Mouse (Mus musculus) left cerebral cortex, postnatal 25 days (tissue): ENCODE measurements around the gene Tmem8b. TPM values are rescaled to one million over a fixed set of nuclear protein-coding genes. Genes with fewer than 3 reads are reported as not detected.

Experiments used
- DNase-seq, 2 experiments: peaks; one replicate each; pipeline ENCODE4 v3.0.0; 2022; ENCODE audit warnings: low spot score in 2 of 2, mixed read lengths in 1 of 2
- intact Hi-C: fragments of 180-260 bp; cut with DNase I; formaldehyde crosslinking; loops from one replicate; pipeline ENCODE4 v1.15.1; 2025
- total RNA-seq, 2 experiments: library from RNA; stranded (reverse); gene quantifications; 2 replicates each; pipeline ENCODE4 v1.2.3; 2021

The Tmem8b gene
- 10 to 100 TPM; 61.9 to 68.3 TPM for total RNA-seq

DNA sequence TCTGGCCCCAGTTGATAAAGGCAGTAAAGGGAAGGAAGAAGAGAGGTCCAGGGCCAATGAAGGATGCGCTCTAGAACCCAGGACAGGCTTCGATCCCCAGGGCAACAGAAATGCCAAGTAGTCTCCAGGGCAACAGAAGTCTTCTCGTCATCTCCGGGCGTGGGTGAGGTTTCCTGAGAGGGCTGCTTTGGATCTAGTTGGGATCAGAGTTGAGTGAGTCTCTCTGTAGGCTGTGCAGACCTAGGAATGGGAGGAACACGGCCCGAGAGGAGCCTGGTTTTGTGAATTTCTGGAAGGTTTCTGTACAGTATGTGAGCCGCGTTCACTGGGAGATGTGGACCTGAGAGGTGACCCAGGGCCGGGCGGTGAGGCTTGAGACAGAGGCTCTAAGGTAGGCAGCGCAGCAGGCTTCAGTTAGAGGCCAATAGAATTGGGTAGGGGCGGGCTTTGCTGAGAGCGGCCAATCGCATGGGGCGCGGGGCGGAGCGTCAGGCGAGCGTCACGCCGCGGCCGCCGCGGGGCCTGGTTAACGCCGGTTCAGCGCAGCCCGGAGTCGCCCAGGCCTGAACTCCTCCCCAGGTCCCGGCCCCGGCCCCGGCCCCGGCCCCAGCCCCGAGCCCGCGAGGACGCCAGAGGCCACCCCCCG lies at the start of gene Tmem8b, which contains the start of gene Fam221b:
Tmem8b (plus strand) TSS at position 190 of the 646 bp plus-strand sequence.
Fam221b (minus strand) TSS at position 364 of the 646 bp plus-strand sequence.
- intact Hi-C loops: loop anchor here (1.0 kb wide), 1 partner anchor 13 kb away; the partner anchor contains the start of gene Hint2
- DNase-seq: peak; percentile 91 to 94

DNA sequence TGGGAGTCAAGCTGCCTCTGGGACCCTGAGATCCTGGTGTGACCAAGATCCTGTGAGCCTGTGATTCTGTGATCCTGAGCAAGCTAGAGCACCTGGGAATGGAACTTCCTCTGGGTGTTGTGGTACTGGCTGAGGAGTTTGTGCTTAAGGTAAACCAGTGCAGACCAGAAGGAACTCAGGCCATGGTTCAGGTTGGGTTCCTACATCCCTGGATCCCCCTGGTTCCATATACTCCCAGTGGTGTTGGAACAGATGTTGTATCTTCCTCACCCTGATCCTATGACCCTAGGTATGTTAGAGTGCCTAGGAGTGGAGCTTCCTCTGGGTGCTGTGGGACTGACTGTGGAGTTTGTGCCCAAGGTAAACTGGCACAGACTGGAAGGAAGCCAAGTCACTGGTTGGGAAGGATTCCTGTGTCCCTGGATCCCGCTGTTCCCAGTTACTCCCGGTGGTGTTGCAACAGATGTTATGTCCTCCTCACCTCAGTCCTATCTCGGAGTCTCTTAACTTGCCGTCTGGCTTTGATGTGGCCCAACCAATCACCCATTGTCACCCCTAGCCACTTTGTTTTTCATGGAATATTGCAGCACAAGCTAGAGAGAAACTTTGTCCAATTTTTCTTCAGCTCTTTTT lies 48.5 kb upstream of the Tmem8b start:
- no peak for DNase-seq
- intact Hi-C loops: no loop called here

DNA sequence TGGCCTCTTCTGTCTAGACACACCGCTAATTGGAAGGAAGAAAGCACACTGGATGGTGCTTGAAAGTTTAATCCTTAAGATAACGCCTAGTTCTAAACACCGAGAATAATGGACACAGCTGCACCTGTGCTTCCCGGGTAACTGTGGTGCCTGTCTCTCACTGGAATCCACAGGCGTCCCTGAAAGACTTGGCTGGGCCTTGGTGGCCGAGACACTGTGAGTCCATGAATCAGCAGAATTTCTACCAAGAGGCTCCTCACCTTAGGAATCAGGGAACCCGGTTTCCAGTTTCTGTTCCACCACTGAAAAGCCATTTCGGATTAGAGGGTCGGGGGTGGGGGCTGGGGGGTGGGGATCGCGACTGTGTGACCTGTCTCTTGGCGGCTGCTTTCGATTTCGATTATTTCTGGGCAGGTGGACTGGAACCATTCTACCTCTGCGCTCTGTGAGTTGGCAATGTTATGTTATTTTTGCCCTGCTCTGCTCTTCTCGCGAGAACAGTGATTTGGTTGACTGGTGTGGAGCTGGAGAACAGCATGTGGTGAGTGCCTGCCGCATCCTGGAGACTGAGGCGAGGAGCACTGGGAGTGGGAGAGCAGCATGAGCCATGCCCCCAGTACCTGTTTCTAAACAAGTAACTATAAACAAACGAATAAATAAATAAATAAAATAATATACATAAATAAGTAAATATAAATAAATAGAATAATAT lies 39.5 kb upstream of the Tmem8b start:
- intact Hi-C loops: no loop called here
- peak in 1 of 2 experiments; percentile 39 for DNase-seq

DNA sequence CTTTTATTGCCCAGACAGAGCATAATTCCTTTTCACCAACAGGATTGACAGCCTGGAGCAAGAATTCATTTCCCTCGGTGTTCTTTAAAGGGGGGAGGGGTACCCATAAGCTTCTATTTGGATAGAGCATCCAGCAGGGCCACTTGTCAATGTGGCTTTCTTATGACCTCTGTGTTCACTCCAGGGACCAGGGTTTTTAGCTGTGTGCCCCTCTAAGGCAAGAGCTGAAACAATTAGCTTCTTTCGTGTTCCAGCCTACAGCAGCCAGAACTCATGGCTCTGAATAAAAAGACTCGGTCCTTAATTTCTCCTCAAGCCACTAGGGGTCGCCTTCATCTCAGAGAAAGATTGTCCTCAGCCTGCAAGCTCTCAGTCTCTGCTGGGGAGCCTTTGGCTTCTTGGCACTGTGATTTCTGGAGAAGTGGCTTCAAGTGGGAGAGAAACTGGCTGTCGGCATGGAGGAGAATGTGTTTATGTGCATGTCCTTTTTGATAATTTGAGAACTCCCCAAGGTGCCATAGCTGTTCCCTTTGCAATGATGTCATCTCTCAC lies 38.7 kb upstream of the Tmem8b start:
- peak; percentile 90 to 95 for DNase-seq
- intact Hi-C loops: loop anchor here (1.0 to 5.0 kb wide), 3 partner anchors 37 to 232 kb away; partner anchors contain the start of gene Olfr71

DNA sequence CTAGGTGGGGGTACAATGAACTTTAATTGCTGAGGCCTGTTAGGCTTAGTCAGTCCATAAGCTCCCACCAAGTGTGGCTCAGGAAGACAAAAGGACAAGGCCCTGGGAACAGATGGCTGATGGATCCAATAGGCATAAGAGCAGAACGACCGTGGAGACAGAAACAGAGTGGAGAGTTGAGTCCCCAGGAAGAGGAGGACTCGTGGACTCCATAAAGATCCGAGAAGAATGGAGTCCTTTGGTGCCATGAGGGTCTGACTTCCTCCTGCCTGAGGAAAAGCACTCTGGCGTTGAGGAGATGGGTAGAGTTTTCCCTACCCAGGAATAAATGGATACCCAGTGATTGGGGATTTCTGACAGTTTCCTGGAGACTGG lies 38.1 kb upstream of the Tmem8b start:
- intact Hi-C loops: loop anchor here (1.0 to 5.0 kb wide), 4 partner anchors 26 to 232 kb away; partner anchors contain the start of genes Hint2 and Olfr71
- no peak for DNase-seq

DNA sequence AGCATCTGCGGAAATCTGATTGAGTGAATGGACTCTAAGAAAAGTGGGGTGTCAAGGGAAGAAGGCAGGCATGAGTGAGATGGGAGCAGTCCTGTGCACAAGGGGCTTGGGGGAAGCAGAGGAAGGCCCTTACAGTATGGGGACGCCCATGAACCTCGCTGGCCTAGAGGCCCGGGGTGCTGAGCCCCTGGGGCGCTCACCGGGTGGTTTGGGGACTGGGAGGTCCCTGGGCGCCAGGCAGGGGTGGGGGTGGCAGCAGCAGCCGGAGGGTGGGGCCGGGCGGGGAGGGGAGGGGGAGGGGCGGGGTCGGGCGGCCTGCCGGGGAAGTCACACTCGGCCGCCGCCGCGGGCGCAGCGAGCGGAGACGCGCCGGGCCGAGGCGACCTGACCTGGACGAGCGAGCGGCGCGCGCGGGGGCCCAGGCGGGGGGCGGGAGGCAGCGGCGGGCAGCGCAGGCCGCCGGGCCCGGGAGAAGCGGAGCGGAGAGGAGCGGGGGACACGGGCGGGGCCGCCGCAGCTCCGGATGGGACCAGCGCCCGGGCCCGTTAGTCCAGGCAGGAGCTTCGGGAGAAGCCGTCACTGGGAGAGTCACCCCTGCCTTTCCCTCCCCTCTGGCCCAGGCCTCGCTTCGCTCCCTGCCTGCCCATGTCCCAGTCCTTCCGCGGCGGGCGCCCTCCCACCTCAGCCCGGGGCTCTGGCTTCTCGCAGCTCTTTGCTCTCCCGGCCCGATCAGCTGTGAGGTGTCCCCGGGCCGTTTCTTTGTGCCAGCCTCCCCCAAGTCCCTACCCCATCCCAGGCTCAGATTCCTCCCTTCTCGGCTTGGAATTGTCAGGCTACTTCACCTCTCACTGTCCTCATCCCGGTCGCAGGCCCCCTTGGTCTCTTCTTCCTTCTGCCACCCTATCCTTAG lies 37.5 kb upstream of the Tmem8b start, which contains the start of gene Npr2:
Npr2 (plus strand) TSS at position 890 of the 910 bp plus-strand sequence.
- peak; percentile 14 to 31 for DNase-seq
- intact Hi-C loops: loop anchor here (1.0 to 5.0 kb wide), 3 partner anchors 25 to 231 kb away; partner anchors contain the start of gene Hint2

DNA sequence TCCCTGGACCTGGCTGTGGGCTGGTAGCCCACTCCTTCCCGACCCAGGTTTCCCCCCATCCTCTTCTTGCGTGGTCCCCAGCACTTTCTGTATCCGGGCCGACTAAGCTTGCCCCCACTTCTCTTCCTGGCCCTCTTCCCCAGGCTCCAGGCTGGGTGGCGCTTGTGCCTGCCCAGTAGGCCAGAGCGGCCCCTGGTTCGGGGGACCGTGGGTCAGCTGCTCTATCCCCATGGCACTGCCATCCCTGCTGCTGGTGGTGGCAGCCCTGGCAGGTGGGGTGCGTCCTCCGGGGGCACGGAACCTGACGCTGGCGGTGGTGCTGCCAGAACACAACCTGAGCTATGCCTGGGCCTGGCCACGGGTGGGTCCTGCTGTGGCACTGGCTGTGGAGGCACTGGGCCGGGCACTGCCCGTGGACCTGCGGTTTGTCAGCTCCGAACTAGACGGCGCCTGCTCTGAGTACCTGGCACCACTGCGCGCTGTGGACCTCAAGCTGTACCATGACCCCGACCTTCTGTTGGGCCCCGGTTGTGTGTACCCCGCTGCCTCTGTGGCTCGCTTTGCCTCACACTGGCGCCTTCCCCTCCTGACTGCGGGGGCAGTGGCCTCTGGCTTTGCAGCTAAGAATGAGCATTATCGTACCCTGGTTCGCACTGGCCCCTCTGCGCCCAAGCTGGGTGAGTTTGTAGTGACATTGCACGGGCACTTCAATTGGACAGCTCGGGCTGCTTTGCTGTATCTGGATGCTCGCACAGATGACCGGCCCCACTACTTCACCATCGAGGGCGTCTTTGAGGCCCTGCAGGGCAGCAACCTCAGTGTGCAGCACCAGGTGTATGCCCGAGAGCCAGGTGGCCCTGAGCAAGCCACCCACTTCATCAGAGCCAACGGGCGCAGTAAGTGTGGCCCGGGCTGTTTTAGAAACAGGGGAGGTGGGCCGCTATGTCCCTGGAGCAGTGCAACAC lies 36.5 kb upstream of the Tmem8b start:
- DNase-seq: peak in 1 of 2 experiments; percentile 18
- intact Hi-C loops: loop anchor here (1.0 to 5.0 kb wide), 3 partner anchors 24 to 230 kb away; partner anchors contain the start of gene Hint2

DNA sequence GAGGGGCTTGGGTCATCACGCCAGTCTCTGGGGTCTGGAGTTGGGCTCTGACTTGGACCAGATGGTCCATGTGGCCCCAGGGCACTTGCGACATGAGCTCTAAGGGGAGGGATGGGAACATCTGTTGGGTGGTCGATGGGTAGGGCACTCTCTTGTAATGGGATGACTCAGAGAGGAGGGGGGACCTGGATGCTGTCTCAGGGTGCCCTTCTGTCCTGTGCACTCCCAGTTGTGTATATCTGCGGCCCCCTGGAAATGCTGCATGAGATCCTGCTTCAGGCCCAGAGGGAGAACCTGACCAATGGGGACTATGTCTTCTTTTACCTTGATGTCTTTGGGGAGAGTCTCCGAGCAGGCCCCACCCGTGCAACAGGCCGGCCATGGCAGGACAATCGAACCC lies 35.5 kb upstream of the Tmem8b start:
- intact Hi-C loops: loop anchor here (5.0 kb wide), 1 partner anchor 229 kb away; no protein-coding TSS in a partner anchor
- no peak for DNase-seq

DNA sequence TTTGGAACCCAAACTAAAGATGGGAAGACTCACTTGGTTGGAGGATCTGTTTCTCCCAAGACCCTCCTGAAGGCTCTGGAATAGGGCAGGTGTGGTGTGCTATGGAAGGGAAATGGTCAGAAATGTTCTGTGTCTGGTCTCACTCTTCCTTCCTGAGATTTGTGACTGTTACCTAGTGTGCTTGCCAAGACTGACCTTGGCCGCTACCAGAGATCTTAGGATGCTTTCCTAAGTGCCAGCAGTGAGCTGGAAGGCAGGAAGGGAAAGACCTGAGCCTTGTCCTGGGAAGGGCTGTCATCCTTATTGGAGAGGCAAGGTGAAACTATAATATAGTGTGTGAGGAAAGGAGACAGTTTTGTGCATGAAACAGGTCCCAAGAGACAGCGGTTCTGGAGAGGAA lies 35.0 kb upstream of the Tmem8b start:
- intact Hi-C loops: loop anchor here (5.0 kb wide), 1 partner anchor 229 kb away; no protein-coding TSS in a partner anchor
- no peak for DNase-seq

DNA sequence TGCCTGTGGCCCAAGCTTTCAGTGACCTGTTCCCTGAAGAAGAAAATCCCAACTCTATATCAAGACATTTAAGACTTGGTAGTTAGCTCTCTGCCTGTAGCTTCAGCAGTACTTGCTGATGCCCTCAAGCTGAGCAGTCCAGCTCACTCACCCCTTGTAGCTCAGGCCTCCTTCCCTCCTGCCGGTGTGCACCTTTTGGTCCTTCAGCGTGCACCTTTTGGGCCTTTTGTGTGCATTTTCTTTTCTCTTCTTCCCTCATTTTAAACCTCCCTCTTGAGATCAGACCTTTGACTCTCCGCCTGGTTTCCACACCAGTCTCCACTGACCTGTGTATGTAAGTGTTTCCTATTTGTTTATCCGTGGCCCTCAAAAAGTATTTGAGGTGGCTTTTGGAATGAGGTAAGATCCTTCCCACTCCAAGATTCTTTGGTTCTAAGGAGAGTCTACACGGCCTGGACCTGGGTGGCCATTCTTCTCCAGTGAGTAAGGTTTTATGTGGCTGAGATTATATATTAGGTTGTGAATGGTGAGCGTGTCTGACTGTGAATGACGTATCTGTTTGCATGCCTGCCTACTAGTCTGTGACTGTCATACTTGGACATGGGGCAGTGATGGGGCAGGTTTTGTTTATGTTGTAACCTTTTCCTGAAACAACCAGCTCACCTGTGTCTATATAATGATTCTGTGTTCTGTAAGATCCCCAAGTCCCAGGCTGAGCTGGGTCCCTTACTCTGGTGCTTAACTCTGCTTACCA lies 34.0 kb upstream of the Tmem8b start:
- no peak for DNase-seq
- intact Hi-C loops: loop anchor here (5.0 kb wide), 1 partner anchor 228 kb away; no protein-coding TSS in a partner anchor

DNA sequence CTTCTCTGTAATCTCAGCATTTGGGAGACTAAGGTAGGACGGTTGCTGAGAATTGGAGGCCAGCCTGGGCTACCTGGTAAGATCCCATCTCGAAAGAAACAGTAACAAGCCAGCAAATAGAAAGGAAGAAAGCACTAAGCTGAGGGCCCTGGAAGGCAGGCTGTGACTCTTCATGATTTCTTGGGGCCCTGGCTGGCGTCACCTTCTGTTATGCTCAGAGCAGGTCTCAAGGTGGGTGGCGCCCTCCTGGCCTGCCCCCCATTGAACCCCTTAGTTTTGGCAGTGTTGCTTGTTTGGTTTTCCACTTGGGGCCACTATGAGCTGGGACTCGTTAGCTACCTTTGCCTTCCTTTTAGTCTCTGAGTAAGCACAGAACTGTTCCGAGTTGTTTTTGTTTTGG lies 32.0 kb upstream of the Tmem8b start:
- no peak for DNase-seq
- intact Hi-C loops: no loop called here

DNA sequence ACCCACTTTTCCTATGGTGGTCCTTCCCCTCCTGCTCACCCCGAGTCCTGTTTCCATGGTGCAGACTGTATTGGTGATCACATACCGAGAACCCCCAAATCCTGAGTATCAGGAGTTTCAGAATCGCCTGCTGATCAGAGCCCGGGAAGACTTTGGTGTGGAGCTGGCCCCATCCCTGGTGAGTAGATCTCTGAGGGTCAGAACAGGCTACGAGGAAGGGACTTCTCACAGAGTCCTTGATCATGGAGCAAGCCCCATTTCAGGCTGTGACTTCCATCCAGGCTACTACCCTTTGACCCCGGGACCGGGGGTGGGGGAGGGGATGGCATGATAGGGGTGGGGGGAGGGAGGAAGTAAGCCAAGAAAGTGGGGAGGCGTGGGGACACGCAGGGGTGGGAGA lies 28.7 kb upstream of the Tmem8b start:
- intact Hi-C loops: no loop called here
- no peak for DNase-seq

DNA sequence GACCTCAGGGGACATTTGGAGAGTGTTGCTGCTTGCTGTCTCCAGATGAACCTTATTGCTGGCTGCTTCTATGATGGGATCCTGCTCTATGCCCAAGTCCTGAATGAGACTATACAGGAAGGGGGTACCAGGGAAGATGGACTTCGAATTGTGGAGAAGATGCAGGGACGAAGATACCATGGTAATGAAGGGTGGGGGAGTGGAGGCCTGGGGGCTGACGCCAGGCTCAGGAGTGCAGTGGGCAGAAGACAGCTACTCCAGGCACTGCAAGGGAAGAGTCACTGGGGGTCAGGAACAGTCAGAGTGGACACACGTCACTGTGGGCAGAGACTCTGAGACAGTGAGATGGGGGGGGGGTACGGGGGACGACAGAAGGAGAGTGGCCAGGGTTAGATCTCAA lies 28.3 kb upstream of the Tmem8b start:
- intact Hi-C loops: no loop called here
- DNase-seq: no peak

DNA sequence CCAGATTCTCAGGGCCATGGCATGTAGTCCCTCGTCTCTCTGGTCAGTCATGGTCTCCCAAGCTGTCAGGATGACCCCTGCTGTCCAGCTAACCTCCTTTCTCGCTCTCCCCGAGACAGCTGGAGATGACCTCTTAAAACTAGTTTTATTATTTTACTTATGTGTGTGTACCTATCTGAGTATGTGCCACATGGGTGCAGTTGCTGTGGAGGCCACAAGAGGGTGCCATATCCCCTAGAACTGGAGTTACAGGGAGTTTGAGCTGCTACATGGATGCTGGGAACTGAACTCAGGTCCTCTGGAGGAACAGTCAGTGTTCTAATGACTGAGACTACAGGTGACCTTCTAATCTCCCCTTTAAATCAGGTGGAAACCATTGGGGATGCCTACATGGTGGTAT lies 19.0 kb upstream of the Tmem8b start:
- intact Hi-C loops: no loop called here
- DNase-seq: no peak

DNA sequence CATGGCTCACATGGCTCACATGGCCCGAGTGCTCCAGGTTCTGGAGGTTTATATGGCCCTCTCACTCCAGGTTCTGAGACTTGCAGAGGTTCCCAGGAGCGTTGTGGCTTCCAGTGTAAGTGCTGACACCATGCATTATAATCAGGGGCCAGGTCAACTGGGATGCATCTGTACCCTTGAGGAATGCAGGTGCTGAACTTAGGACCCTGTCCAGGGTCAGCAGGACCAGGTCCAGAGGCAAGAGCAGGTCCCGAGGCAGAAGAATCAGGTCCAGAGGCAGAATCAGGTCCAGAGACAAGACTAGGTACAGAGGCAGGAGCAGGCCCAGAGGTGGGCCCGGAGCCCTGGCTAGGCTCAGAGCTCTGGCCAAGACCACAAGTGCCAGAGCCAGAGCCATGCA lies 16.0 kb upstream of the Tmem8b start:
- no peak for DNase-seq
- intact Hi-C loops: no loop called here

DNA sequence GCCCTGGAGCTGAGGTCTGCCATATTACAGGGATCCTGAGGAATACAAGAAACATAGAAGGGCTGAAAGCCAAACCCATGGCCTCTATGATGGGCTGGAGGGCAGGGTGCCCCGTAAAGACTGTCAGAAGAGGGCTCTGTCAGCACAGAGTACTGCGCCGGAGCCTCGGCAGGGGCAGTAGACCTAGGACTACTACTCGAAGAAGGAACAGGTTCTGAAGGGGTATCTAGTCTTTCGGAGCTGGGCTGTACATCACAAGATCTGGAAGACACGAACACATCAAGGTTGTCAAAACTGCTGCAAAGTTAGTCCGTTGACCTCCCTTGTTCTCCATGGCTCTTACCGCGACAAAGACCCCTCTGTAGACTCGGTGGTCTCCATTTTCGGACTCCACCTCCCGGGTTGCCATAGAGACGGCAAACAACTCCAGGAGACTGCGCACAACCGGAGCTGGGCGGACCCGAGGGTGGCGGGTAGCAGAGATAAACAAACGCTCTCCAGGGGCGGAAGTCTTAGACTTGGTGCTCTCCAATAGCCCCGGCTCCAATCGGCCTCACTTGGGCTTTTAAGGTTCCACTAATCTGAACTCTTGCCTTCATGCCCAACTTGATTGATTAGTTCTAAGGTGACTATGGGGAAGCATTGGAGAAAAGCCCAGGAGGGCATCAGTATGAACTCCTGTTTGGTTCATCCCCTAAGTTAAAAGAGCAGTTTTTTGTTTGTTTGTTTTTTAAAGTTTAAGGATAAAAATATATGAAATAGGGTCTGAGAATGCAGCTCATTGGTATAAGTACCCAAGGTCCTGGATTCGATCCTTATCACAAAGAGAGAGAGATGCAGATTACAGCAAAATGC lies 15.4 kb upstream of the Tmem8b start, which contains the start of gene Spag8:
Spag8 (minus strand) TSS at position 434 of the 855 bp plus-strand sequence.
- peak; percentile 28 to 48 for DNase-seq
- intact Hi-C loops: no loop called here
